Mouse (Mus musculus) limb, embryonic 14.5 days (tissue): Measurements from ENCODE around the gene Zc3h7b. TPM values are rescaled to one million over a fixed set of nuclear protein-coding genes. Genes with fewer than 3 reads are reported as not detected.

Source experiments
- ATAC-seq: fragments of 200-750 bp; cut with Nextera tagmentation; 2 replicates; pipeline ENCODE4 v1.8.0; 2017; ENCODE audit warnings: low read depth, moderate number of reproducible peaks, moderate TSS enrichment; ENCODE audit not compliant: low FRiP score
- DNase-seq: peaks from one replicate; pipeline ENCODE4 v3.0.0-alpha.2; 2015; ENCODE audit warnings: low spot score
- H3K27ac ChIP-seq: fragments of 300-500 bp; sonication (generic); replicated peaks from 2 replicates; pipeline ENCODE4 v1.5.1; 2014; ENCODE audit warnings: low read depth, mild to moderate bottlenecking, low read length, moderate library complexity, mixed read lengths
- H3K27me3 ChIP-seq: fragments of 300-500 bp; sonication (generic); 2 replicates; pipeline ENCODE4 v1.6.1; 2014; ENCODE audit warnings: low read length, mixed read lengths; ENCODE audit not compliant: control insufficient read depth, insufficient read depth
- H3K36me3 ChIP-seq: fragments of 300-500 bp; sonication (generic); 2 replicates; pipeline ENCODE4 v1.6.1; 2014; ENCODE audit warnings: mild to moderate bottlenecking, low read length, moderate library complexity, mixed read lengths; ENCODE audit not compliant: control insufficient read depth, insufficient read depth
- H3K4me1 ChIP-seq: fragments of 300-500 bp; sonication (generic); 2 replicates; pipeline ENCODE4 v1.6.1; 2014; ENCODE audit warnings: antibody characterized with exemption, low read length, mixed read lengths; ENCODE audit not compliant: control insufficient read depth, insufficient read depth
- H3K4me2 ChIP-seq: fragments of 300-500 bp; sonication (generic); replicated peaks from 2 replicates; pipeline ENCODE4 v1.6.1; 2014; ENCODE audit warnings: low read depth, mild to moderate bottlenecking, low read length, moderate library complexity; ENCODE audit not compliant: severe bottlenecking
- H3K4me3 ChIP-seq: fragments of 300-500 bp; sonication (generic); replicated peaks from 2 replicates; pipeline ENCODE4 v1.5.1; 2014; ENCODE audit warnings: low read length
- H3K9ac ChIP-seq: fragments of 300-500 bp; sonication (generic); 2 replicates; pipeline ENCODE4 v1.6.1; 2014; ENCODE audit warnings: mild to moderate bottlenecking, low read depth, low read length, moderate library complexity; ENCODE audit not compliant: severe bottlenecking
- H3K9me3 ChIP-seq: fragments of 300-500 bp; sonication (generic); 2 replicates; pipeline ENCODE4 v1.6.1; 2016; ENCODE audit warnings: low read length; ENCODE audit not compliant: control insufficient read depth
- POLR2A ChIP-seq: fragments of 200-500 bp; IDR thresholded peaks from 2 replicates; pipeline ENCODE4 v1.8.0; 2012; ENCODE audit warnings: inconsistent platforms, mild to moderate bottlenecking, moderate library complexity, borderline replicate concordance; ENCODE audit not compliant: insufficient read depth, insufficient read length; ENCODE audit errors: extremely low read depth
- WGBS: fragments of 180-500 bp; shearing (Covaris S2); extraction: QIAGEN DNeasy Blood & Tissue Kit; methylation state at CpG from one replicate; pipeline ENCODE4 v1.1.7; 2014; 5-methylcytosine and 5-hydroxymethylcytosine counted together
- polyA plus RNA-seq, 2 experiments: library from polyadenylated mRNA; depleted of rRNA in 1 of 2; stranded (reverse) in 1 of 2; unstranded in 1 of 2; fragments of >200 nt; fragmentation: Nextera tagmentation in 1 of 2; extraction: Ambion mirVana in 1 of 2; gene quantifications; 2 replicates each; pipeline versions ENCODE4 v1.2.1 to v1.2.3; 2012 to 2014

The Zc3h7b gene
- polyA plus RNA-seq, 2 experiments: 43.2 to 61.9 TPM

DNA sequence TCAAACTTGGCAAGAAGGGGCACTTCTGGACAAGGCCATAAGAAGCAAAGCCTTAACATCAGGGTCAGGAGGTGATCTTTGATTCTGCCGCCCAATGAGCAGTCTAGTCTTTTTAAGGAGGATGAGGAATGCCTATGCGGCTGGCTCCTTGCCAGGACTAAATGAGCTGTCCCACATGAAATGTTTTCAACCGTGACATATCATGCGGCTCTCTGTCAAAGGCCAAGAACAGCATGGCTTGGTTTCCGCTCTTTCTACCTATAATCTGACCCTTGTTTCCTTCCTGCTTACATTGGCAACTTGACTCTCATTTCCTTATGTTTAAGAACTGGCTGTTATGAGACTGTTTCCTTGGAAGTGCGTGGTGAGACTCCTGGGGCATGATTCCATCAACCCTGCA is 60.8 kb downstream of the Zc3h7b start:
- TF ChIP-seq POLR2A: no peak
- Histone ChIP-seq H3K27ac (peak overlapping the region; percentile 38; the same call in 1 of the 2 replicates), H3K4me2 (no peak overlapping the region), H3K9me3 (no peaks in the 10 kb centered on the region), H3K36me3 (no peaks in the 10 kb centered on the region), H3K4me3 (no peak overlapping the region), H3K4me1 (peaks cover 45% of the 10 kb centered on the region), H3K27me3 (no peaks in the 10 kb centered on the region), H3K9ac (no peak overlapping the region)
- DNase-seq (peak; percentile 25), ATAC-seq (no peak)
- WGBS: 59% methylated on average over 6 of the region's 6 CpGs

DNA sequence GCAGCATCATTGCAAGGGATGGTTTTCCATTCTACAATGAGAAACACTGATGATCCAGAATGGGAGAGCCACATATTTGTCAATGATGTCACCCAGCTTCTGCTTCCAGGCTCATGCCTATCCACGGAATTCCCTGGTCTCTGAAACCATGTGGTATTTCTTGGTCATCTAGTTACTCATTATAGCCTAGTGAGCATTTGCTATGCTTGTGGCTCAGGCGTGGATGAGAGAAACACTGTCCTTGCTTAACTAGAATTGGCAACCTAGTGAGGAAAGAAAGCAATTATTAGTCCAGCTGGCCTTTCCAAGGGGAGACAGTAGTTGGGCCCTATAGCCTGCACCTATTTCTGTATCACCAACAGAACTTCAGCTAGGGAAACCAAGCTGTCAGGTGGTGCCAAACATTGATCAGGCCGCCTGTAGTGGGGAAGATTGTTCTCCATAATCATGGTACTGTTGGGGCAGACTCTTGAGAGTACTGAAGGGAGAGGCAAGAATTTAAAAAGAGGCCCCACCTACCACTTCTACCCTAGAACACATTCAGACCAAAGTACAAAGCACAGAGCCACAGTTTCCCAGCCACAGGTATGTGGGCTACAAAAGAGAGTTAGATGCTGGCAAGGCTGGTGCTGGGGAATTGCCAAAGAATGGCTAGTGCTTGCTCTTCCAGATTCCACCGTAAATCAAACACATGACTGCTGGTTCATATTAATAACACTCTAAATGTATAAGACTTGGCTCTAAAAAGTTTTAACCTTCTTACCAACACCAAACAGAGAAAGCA is 62.0 kb downstream of the Zc3h7b start:
- Histone ChIP-seq H3K4me3 (no peak overlapping the region), H3K4me1 (peaks cover 44% of the 10 kb centered on the region), H3K4me2 (no peak overlapping the region), H3K9me3 (no peaks in the 10 kb centered on the region), H3K9ac (no peak overlapping the region), H3K36me3 (no peaks in the 10 kb centered on the region), H3K27me3 (no peaks in the 10 kb centered on the region), H3K27ac (no peak overlapping the region)
- WGBS: 78% methylated on average over 4 of the region's 4 CpGs
- no peak for TF ChIP-seq POLR2A
- ATAC-seq (no peak), DNase-seq (no peak)

DNA sequence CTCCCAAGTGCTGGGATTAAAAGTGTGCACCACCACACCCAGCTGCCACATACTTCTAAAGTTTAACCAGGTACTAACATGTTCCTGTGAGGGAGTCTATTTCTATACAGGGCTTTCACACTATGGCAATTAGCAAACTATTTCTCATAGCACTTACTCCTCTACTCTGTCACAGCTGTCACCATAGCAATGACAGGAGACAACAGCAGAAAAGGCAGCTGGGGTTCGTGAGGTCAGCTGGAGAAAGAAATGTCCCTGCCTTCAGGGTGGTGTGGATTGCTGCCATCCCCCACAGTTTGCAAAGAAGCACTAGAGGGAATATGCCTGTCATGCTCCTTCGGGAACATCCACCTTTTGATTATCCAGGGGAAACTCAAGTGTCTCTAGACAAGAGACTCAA is 63.9 kb downstream of the Zc3h7b start:
- DNase-seq (no peak), ATAC-seq (no peak)
- no peak overlapping the region for H3K27ac ChIP-seq
- H3K9me3 ChIP-seq: no peaks in the 10 kb centered on the region
- H3K4me3 ChIP-seq: no peak overlapping the region
- TF ChIP-seq POLR2A: no peak
- no peaks in the 10 kb centered on the region for H3K36me3 ChIP-seq
- 66% methylated on average over 2 of the region's 2 CpGs for WGBS
- no peak overlapping the region for H3K4me2 ChIP-seq
- H3K4me1 ChIP-seq: peaks cover 35% of the 10 kb centered on the region
- H3K27me3 ChIP-seq: no peaks in the 10 kb centered on the region
- no peak overlapping the region for H3K9ac ChIP-seq

GRCm38 (mm10) chr15:81809550-81809949 is 64.7 kb downstream of the Zc3h7b start:
- H3K36me3 ChIP-seq: peaks cover 2% of the 10 kb centered on the region; the same call in 1 of the 2 replicates
- H3K4me1 ChIP-seq: peaks cover 27% of the 10 kb centered on the region
- H3K9ac ChIP-seq: 0 out of 2 replicates have a peak overlapping the region, but pooled peaks have one; percentile 44
- no peak for TF ChIP-seq POLR2A
- H3K27me3 ChIP-seq: no peaks in the 10 kb centered on the region
- H3K27ac ChIP-seq: peak overlapping the region; percentile 83; the same call in 1 of the 2 replicates
- DNase-seq: no peak
- 51% methylated on average over 1 of the region's 1 CpGs for WGBS
- no peaks in the 10 kb centered on the region for H3K9me3 ChIP-seq
- H3K4me2 ChIP-seq: peak overlapping the region; percentile 79
- H3K4me3 ChIP-seq: no peak overlapping the region
- no peak for ATAC-seq

DNA sequence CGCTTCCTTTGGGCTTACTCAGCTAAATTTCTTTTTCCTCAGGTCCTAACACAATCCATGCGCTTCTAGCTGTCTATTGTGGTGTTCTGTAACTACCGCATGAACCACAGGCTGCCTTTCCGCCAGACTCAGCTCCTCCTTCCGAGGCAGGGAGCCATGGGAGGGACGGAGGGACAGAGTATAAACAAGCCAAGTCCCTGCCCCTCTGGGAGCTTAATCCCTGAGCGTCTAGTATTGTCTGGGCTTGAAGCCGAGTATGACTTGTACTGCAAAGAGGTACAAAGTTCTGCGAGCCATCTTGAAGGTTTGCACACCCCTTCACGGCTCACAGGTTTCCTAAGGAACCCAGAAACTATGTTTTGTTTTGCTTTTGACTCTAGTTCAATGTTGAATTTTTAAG is 65.3 kb downstream of the Zc3h7b start:
- ATAC-seq: no peak
- WGBS: 2% methylated on average over 10 of the region's 10 CpGs
- peak overlapping the region; percentile 79 for H3K4me2 ChIP-seq
- peak overlapping the region; percentile 83 for H3K27ac ChIP-seq
- peak overlapping the region; percentile 44 for H3K9ac ChIP-seq
- peaks cover 24% of the 10 kb centered on the region for H3K4me1 ChIP-seq
- H3K27me3 ChIP-seq: no peaks in the 10 kb centered on the region
- H3K36me3 ChIP-seq: peaks cover 8% of the 10 kb centered on the region
- H3K4me3 ChIP-seq: peak overlapping the region; percentile 72
- DNase-seq: peak; percentile 86
- TF ChIP-seq POLR2A: no peak
- no peaks in the 10 kb centered on the region for H3K9me3 ChIP-seq
